Mouse (Mus musculus): ENCODE measurements at regions not wholly inside any gene's neighbourhood (a gene's known extent, or its start where the extent isn't known, plus 50 kb on each side); places are given as distances from the start of the nearest gene placed in this dataset.

- H3K36me3 ChIP-seq (replicated peaks), result no peaks in the 10 kb centered on the region
- H3K9me3 ChIP-seq, result no peaks in the 10 kb centered on the region
- H3K4me3 ChIP-seq, result no peak overlapping the region
- 76% methylated on average over 2 of the region's 2 CpGs for WGBS
- no peak overlapping the region for H3K27ac ChIP-seq
- H3K4me1 ChIP-seq, result no peaks in the 10 kb centered on the region
- no peak for DNase-seq (ENCODE audit: extremely low spot score, low spot score)
- H3K27me3 ChIP-seq (ENCODE audit: poor library complexity, severe bottlenecking), result no peaks in the 10 kb centered on the region
These were observed 133.4 kb downstream of the Gm5447 start for GRCm38 (mm10) chr13:31107434-31107833.

GRCm38 (mm10) chr13:31109231-31109630 is 135.2 kb downstream of the Gm5447 start:
- Histone ChIP-seq H3K27me3 (ENCODE audit: poor library complexity, severe bottlenecking) (no peaks in the 10 kb centered on the region), H3K36me3 (replicated peaks) (no peaks in the 10 kb centered on the region), H3K27ac (no peak overlapping the region), H3K4me1 (no peaks in the 10 kb centered on the region), H3K4me3 (no peak overlapping the region), H3K9me3 (no peaks in the 10 kb centered on the region)
- 91% methylated on average over 2 of the region's 2 CpGs for WGBS
- DNase-seq (ENCODE audit: extremely low spot score, low spot score), result no peak

- WGBS, result 65% methylated on average over 2 of the region's 2 CpGs
- no peaks in the 10 kb centered on the region for H3K9me3 ChIP-seq
- DNase-seq (ENCODE audit: extremely low spot score, low spot score), result no peak
These were observed 148.7 kb downstream of the Gm5447 start for GRCm38 (mm10) chr13:31122689-31123088.

GRCm38 (mm10) chr13:31124547-31125216 is 150.7 kb downstream of the Gm5447 start:
- H3K4me1 ChIP-seq, result no peaks in the 10 kb centered on the region
- H3K27me3 ChIP-seq (ENCODE audit: poor library complexity, severe bottlenecking), result no peaks in the 10 kb centered on the region
- no peak overlapping the region for H3K4me3 ChIP-seq
- DNase-seq (ENCODE audit: extremely low spot score, low spot score), result no peak
- no peaks in the 10 kb centered on the region for H3K9me3 ChIP-seq
- H3K36me3 ChIP-seq (replicated peaks), result no peaks in the 10 kb centered on the region
- no peak overlapping the region for H3K27ac ChIP-seq
- WGBS, result 86% methylated on average over 4 of the region's 4 CpGs

More at GRCm38 (mm10) chr13:31122689-31123088, 148.7 kb downstream of the Gm5447 start:
- Histone ChIP-seq H3K4me3 (no peak overlapping the region), H3K4me1 (no peaks in the 10 kb centered on the region), H3K36me3 (replicated peaks) (no peaks in the 10 kb centered on the region), H3K27me3 (ENCODE audit: poor library complexity, severe bottlenecking) (no peaks in the 10 kb centered on the region), H3K27ac (no peak overlapping the region)

- Histone ChIP-seq H3K27me3 (ENCODE audit: poor library complexity, severe bottlenecking) (no peaks in the 10 kb centered on the region), H3K9me3 (no peaks in the 10 kb centered on the region), H3K27ac (no peak overlapping the region), H3K4me1 (no peaks in the 10 kb centered on the region), H3K36me3 (replicated peaks) (no peaks in the 10 kb centered on the region), H3K4me3 (no peak overlapping the region)
- DNase-seq (ENCODE audit: extremely low spot score, low spot score), result no peak
- 90% methylated on average over 5 of the region's 5 CpGs for WGBS
These were observed 158.5 kb downstream of the Gm5447 start for GRCm38 (mm10) chr13:31132501-31132900.

- WGBS, result 83% methylated on average over 3 of the region's 3 CpGs
- Histone ChIP-seq H3K36me3 (replicated peaks) (no peaks in the 10 kb centered on the region), H3K27ac (no peak overlapping the region), H3K4me3 (no peak overlapping the region), H3K27me3 (ENCODE audit: poor library complexity, severe bottlenecking) (no peaks in the 10 kb centered on the region), H3K9me3 (no peaks in the 10 kb centered on the region), H3K4me1 (no peaks in the 10 kb centered on the region)
- DNase-seq (ENCODE audit: extremely low spot score, low spot score), result no peak
These were observed 165.7 kb downstream of the Gm5447 start for GRCm38 (mm10) chr13:31139686-31140085.

- 77% methylated on average over 1 of the region's 1 CpGs for WGBS
- no peaks in the 10 kb centered on the region for H3K4me1 ChIP-seq
- H3K36me3 ChIP-seq (replicated peaks), result no peaks in the 10 kb centered on the region
- no peaks in the 10 kb centered on the region for H3K9me3 ChIP-seq
- no peak for DNase-seq (ENCODE audit: extremely low spot score, low spot score)
- no peaks in the 10 kb centered on the region for H3K27me3 ChIP-seq (ENCODE audit: poor library complexity, severe bottlenecking)
- no peak overlapping the region for H3K27ac ChIP-seq
- H3K4me3 ChIP-seq, result no peak overlapping the region
These were observed 173.3 kb downstream of the Gm5447 start for GRCm38 (mm10) chr13:31147323-31147722.

GRCm38 (mm10) chr13:31154066-31154465 is 180.1 kb downstream of the Gm5447 start:
- H3K27ac ChIP-seq, result no peak overlapping the region
- 83% methylated on average over 3 of the region's 3 CpGs for WGBS
- no peaks in the 10 kb centered on the region for H3K36me3 ChIP-seq (replicated peaks)
- H3K9me3 ChIP-seq, result no peaks in the 10 kb centered on the region
- H3K27me3 ChIP-seq (ENCODE audit: poor library complexity, severe bottlenecking), result no peaks in the 10 kb centered on the region
- H3K4me1 ChIP-seq, result no peaks in the 10 kb centered on the region
- no peak for DNase-seq (ENCODE audit: extremely low spot score, low spot score)
- no peak overlapping the region for H3K4me3 ChIP-seq

GRCm38 (mm10) chr13:31163878-31164495 is 190.0 kb downstream of the Gm5447 start:
- WGBS, result 92% methylated on average over 6 of the region's 6 CpGs
- Histone ChIP-seq H3K36me3 (replicated peaks) (no peaks in the 10 kb centered on the region), H3K4me1 (no peaks in the 10 kb centered on the region), H3K9me3 (no peaks in the 10 kb centered on the region), H3K4me3 (no peak overlapping the region), H3K27me3 (ENCODE audit: poor library complexity, severe bottlenecking) (no peaks in the 10 kb centered on the region), H3K27ac (no peak overlapping the region)
- DNase-seq (ENCODE audit: extremely low spot score, low spot score), result no peak

- H3K27ac ChIP-seq, result no peak overlapping the region
- H3K4me3 ChIP-seq, result no peak overlapping the region
- no peaks in the 10 kb centered on the region for H3K36me3 ChIP-seq (replicated peaks)
- no peak for DNase-seq (ENCODE audit: extremely low spot score, low spot score)
- no peaks in the 10 kb centered on the region for H3K27me3 ChIP-seq (ENCODE audit: poor library complexity, severe bottlenecking)
- H3K9me3 ChIP-seq, result no peaks in the 10 kb centered on the region
- 89% methylated on average over 5 of the region's 5 CpGs for WGBS
- H3K4me1 ChIP-seq, result no peaks in the 10 kb centered on the region
These were observed 192.3 kb downstream of the Gm5447 start for GRCm38 (mm10) chr13:31166286-31166685.

- H3K36me3 ChIP-seq (replicated peaks), result no peaks in the 10 kb centered on the region
- no peaks in the 10 kb centered on the region for H3K27me3 ChIP-seq (ENCODE audit: poor library complexity, severe bottlenecking)
- DNase-seq (ENCODE audit: extremely low spot score, low spot score), result no peak
- H3K9me3 ChIP-seq, result no peaks in the 10 kb centered on the region
- no peaks in the 10 kb centered on the region for H3K4me1 ChIP-seq
- 82% methylated on average over 2 of the region's 2 CpGs for WGBS
- H3K4me3 ChIP-seq, result no peak overlapping the region
- H3K27ac ChIP-seq, result no peak overlapping the region
These were observed 194.8 kb downstream of the Gm5447 start for GRCm38 (mm10) chr13:31168854-31169253.

- H3K4me1 ChIP-seq, result no peaks in the 10 kb centered on the region
- no peak overlapping the region for H3K4me3 ChIP-seq
- 88% methylated on average over 2 of the region's 2 CpGs for WGBS
- H3K27ac ChIP-seq, result no peak overlapping the region
- no peaks in the 10 kb centered on the region for H3K9me3 ChIP-seq
- no peak for DNase-seq (ENCODE audit: extremely low spot score, low spot score)
- H3K27me3 ChIP-seq (ENCODE audit: poor library complexity, severe bottlenecking), result no peaks in the 10 kb centered on the region
- H3K36me3 ChIP-seq (replicated peaks), result no peaks in the 10 kb centered on the region
These were observed 197.7 kb downstream of the Gm5447 start for GRCm38 (mm10) chr13:31171751-31172150.

- DNase-seq (ENCODE audit: extremely low spot score, low spot score), result no peak
- Histone ChIP-seq H3K36me3 (replicated peaks) (no peaks in the 10 kb centered on the region), H3K4me1 (no peaks in the 10 kb centered on the region), H3K27ac (no peak overlapping the region), H3K4me3 (no peak overlapping the region), H3K9me3 (no peaks in the 10 kb centered on the region), H3K27me3 (ENCODE audit: poor library complexity, severe bottlenecking) (no peaks in the 10 kb centered on the region)
- 93% methylated on average over 5 of the region's 5 CpGs for WGBS
These were observed 198.6 kb downstream of the Gm5447 start for GRCm38 (mm10) chr13:31172580-31172979.
